Mouse (Mus musculus) kidney, adult 8-10 months (tissue): Measurements from ENCODE around the gene Gm47985.

Source experiments
- DNase-seq, 2 experiments: peaks; one replicate each; pipeline ENCODE4 v3.0.0; 2022

The Gm47985 gene

GRCm38 (mm10) chr1:151222561-151223267 is 40.4 kb downstream of the Gm47985 start:
- DNase-seq, result no peak

GRCm38 (mm10) chr1:151223377-151223776 is 41.0 kb downstream of the Gm47985 start:
- no peak for DNase-seq

- peak in 1 of 2 experiments; percentile 54 for DNase-seq
Observed at GRCm38 (mm10) chr1:151224536-151224935, 42.2 kb downstream of the Gm47985 start.

- DNase-seq, result no peak
Observed at GRCm38 (mm10) chr1:151227506-151227905, 45.2 kb downstream of the Gm47985 start.

GRCm38 (mm10) chr1:151228320-151228989 is 46.1 kb downstream of the Gm47985 start:
- DNase-seq, result no peak

GRCm38 (mm10) chr1:151232346-151232745 is 50.0 kb downstream of the Gm47985 start:
- DNase-seq, result peak; percentile 20 to 42

- DNase-seq, result no peak
Observed at GRCm38 (mm10) chr1:151233756-151234155, 51.4 kb downstream of the Gm47985 start.
